Mouse (Mus musculus) cerebellum, adult 2 months (tissue): ENCODE measurements around the gene Lcorl. TPM values are rescaled to one million over a fixed set of nuclear protein-coding genes. Genes with fewer than 3 reads are reported as not detected.

Experiments
- DNase-seq, 2 experiments: peaks; one replicate each; pipeline ENCODE4 v3.0.0; 2021
- H3K27ac ChIP-seq: fragments of 200-500 bp; 2 replicates; pipeline ENCODE4 v1.5.1; 2012; ENCODE audit warnings: low read length, control low read depth, inconsistent platforms; ENCODE audit not compliant: insufficient read depth
- H3K27me3 ChIP-seq: fragments of 200-500 bp; 2 replicates; pipeline ENCODE4 v1.6.1; 2012; ENCODE audit warnings: inconsistent platforms, mild to moderate bottlenecking, low read length, moderate library complexity; ENCODE audit not compliant: control insufficient read depth, insufficient read depth
- H3K4me1 ChIP-seq: fragments of 200-500 bp; 2 replicates; pipeline ENCODE4 v1.6.1; 2011; ENCODE audit warnings: low read length; ENCODE audit not compliant: control insufficient read depth, insufficient read depth
- H3K4me3 ChIP-seq: fragments of 200-500 bp; replicated peaks from 2 replicates; pipeline ENCODE3; 2011; ENCODE audit warnings: mild to moderate bottlenecking, low read depth, low read length, control low read depth; ENCODE audit not compliant: insufficient read depth
- CTCF ChIP-seq: fragments of 200-500 bp; IDR thresholded peaks from 2 replicates; pipeline ENCODE4 v1.5.1; 2011; ENCODE audit warnings: low read depth, mild to moderate bottlenecking, control low read depth, low read length, moderate library complexity, borderline replicate concordance; ENCODE audit not compliant: insufficient read depth
- POLR2A ChIP-seq: fragments of 200-500 bp; IDR thresholded peaks from 2 replicates; pipeline ENCODE4 v1.6.1; 2011; ENCODE audit warnings: low read length, control low read depth, borderline replicate concordance; ENCODE audit not compliant: insufficient read depth
- WGBS: fragments of 180-500 bp; shearing (Covaris S2); methylation state at CpG from one replicate; pipeline ENCODE4 v1.1.7; 2018; 5-methylcytosine and 5-hydroxymethylcytosine counted together
- polyA plus RNA-seq: library from polyadenylated mRNA; depleted of rRNA; stranded (reverse); fragments of >200 nt; gene quantifications from 2 replicates; pipeline ENCODE4 v1.2.3, GENCODE M21; 2012

The Lcorl gene
- polyA plus RNA-seq, 1 experiment, result 6.4 TPM

- no peak overlapping the region for H3K27ac ChIP-seq
- WGBS, result 76% methylated on average over 2 of the region's 2 CpGs
- TF ChIP-seq CTCF, result no peak
- TF ChIP-seq POLR2A, result no peak
- no peak for DNase-seq
- H3K4me3 ChIP-seq, result no peak overlapping the region
- H3K27me3 ChIP-seq, result no peaks in the 10 kb centered on the region
- H3K4me1 ChIP-seq, result no peaks in the 10 kb centered on the region
These were observed 166.6 kb downstream of the Lcorl start for GRCm38 (mm10) chr5:45690802-45691201.

GRCm38 (mm10) chr5:45689152-45689551 lies 168.3 kb downstream of the Lcorl start:
- H3K4me1 ChIP-seq, result no peaks in the 10 kb centered on the region
- 84% methylated on average over 4 of the region's 4 CpGs for WGBS
- TF ChIP-seq POLR2A (no peak), CTCF (no peak)
- no peak overlapping the region for H3K27ac ChIP-seq
- no peaks in the 10 kb centered on the region for H3K27me3 ChIP-seq
- DNase-seq, result no peak
- H3K4me3 ChIP-seq, result no peak overlapping the region

GRCm38 (mm10) chr5:45686223-45686622 lies 171.2 kb downstream of the Lcorl start:
- 96% methylated on average over 3 of the region's 3 CpGs for WGBS
- no peaks in the 10 kb centered on the region for H3K4me1 ChIP-seq
- no peak overlapping the region for H3K4me3 ChIP-seq
- H3K27ac ChIP-seq, result no peak overlapping the region
- no peaks in the 10 kb centered on the region for H3K27me3 ChIP-seq
- no peak for DNase-seq
- no peak for TF ChIP-seq POLR2A
- no peak for TF ChIP-seq CTCF

- Histone ChIP-seq H3K4me1 (no peaks in the 10 kb centered on the region), H3K27me3 (no peaks in the 10 kb centered on the region), H3K27ac (no peak overlapping the region), H3K4me3 (no peak overlapping the region)
- 99% methylated on average over 2 of the region's 2 CpGs for WGBS
- DNase-seq, result no peak
- no peak for TF ChIP-seq CTCF
These were observed 172.2 kb downstream of the Lcorl start for GRCm38 (mm10) chr5:45685243-45685642.

GRCm38 (mm10) chr5:45683388-45683787 lies 174.0 kb downstream of the Lcorl start:
- Histone ChIP-seq H3K27ac (no peak overlapping the region), H3K4me1 (no peaks in the 10 kb centered on the region), H3K27me3 (no peaks in the 10 kb centered on the region), H3K4me3 (no peak overlapping the region)
- TF ChIP-seq CTCF, result no peak
- no peak for TF ChIP-seq POLR2A
- DNase-seq, result no peak
- WGBS, result 93% methylated on average over 1 of the region's 1 CpGs

- Histone ChIP-seq H3K4me1 (no peaks in the 10 kb centered on the region), H3K27ac (no peak overlapping the region), H3K4me3 (no peak overlapping the region), H3K27me3 (no peaks in the 10 kb centered on the region)
- TF ChIP-seq POLR2A, result no peak
- DNase-seq, result no peak
These were observed 177.5 kb downstream of the Lcorl start for GRCm38 (mm10) chr5:45679955-45680354.

- 80% methylated on average over 4 of the region's 4 CpGs for WGBS
- DNase-seq, result no peak
- Histone ChIP-seq H3K4me3 (no peak overlapping the region), H3K4me1 (no peaks in the 10 kb centered on the region), H3K27me3 (no peaks in the 10 kb centered on the region), H3K27ac (no peak overlapping the region)
- TF ChIP-seq CTCF (no peak), POLR2A (no peak)
These were observed 179.8 kb downstream of the Lcorl start for GRCm38 (mm10) chr5:45677639-45678038.

- WGBS, result 94% methylated on average over 1 of the region's 1 CpGs
These were observed 182.4 kb downstream of the Lcorl start for GRCm38 (mm10) chr5:45675032-45675431.

GRCm38 (mm10) chr5:45670894-45671494 lies 186.4 kb downstream of the Lcorl start:
- Histone ChIP-seq H3K4me1 (no peaks in the 10 kb centered on the region), H3K27ac (no peak overlapping the region), H3K27me3 (no peaks in the 10 kb centered on the region), H3K4me3 (no peak overlapping the region)
- no peak for TF ChIP-seq CTCF
- TF ChIP-seq POLR2A, result no peak
- 42% methylated on average over 5 of the region's 5 CpGs for WGBS
- DNase-seq, result no peak

More at GRCm38 (mm10) chr5:45675032-45675431, 182.4 kb downstream of the Lcorl start:
- Histone ChIP-seq H3K4me1 (no peaks in the 10 kb centered on the region), H3K4me3 (no peak overlapping the region), H3K27ac (no peak overlapping the region), H3K27me3 (no peaks in the 10 kb centered on the region)
- DNase-seq, result no peak
- no peak for TF ChIP-seq POLR2A
- TF ChIP-seq CTCF, result no peak
